In the genomic region with DNA sequence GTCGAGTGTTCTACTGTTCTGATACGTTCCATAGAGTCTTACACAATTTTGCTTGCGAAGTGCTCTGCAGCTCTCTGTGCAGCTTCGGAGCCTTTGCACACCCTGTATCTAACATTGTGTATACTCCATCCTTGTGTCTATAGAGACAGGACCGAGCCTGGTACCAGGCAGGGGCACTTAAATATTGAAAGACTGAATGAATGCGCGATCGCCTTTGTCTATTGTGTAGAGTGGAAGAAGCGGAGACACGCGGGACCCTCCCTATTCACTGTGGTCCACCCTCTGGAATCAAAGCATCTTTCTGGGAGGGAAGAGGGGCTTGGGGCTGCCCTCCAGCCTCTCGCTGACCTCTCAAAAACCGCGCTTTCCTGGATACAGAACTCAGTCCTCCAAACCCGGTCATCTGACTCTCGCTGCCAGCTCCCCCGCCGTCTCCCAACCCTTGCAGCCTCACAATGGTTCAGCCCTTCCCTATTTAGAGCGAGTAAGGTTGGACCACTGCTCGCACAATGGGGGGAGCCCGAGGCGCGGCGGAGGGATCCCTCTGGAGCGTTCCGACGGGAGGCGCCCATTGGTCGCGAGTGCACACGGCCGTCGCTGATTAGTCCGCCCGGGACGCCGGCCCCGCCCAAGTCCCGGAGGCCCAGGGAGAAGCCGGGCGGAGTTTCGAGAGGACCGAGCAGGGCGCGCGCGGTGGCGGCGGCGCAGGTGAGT, we compare ENCODE assay signal across 8 mouse cellular contexts. TPM values are rescaled to one million over a fixed set of nuclear protein-coding genes. Genes with fewer than 3 reads are reported as not detected.
DNase-seq lines count a peak whose midpoint lies in the region; ATAC-seq and TF ChIP-seq lines count a peak whose summit lies in the region.

A gene (plus strand): TSS at position 648 of the 714 bp plus-strand sequence.

- 3% methylated on average over 50 of the region's 50 CpGs for whole genome bisulfite sequencing in forebrain, embryonic 15.5 days
- 3% methylated on average over 50 of the region's 50 CpGs for WGBS in lung, adult 2 months

- H3K4me1 ChIP-seq in ES-E14 (ENCODE audit: control insufficient read depth in 2 of 2, insufficient read depth in 2 of 2, low read length in 2 of 2, poor library complexity in 1 of 2), result peaks cover 4 to 6% of the 10 kb centered on the region in 2 experiments; a peak in 2 of 4 replicates
- peaks cover 25% of the 10 kb centered on the region for H3K4me1 ChIP-seq in forebrain, embryonic 15.5 days
- peaks cover 8% of the 10 kb centered on the region; the same call in 1 of the 2 replicates for H3K4me1 ChIP-seq in lung, adult 2 months (ENCODE audit: control insufficient read depth, insufficient read depth, low read length)

- H3K4me2 ChIP-seq in forebrain, embryonic 15.5 days (replicated peaks), result peak within 1 kb of the TSS; percentile 71

- in situ Hi-C loops in ES-E14 (cut with MboI; ENCODE audit: low sequenced_read_pairs in 2 of 2, unreplicated experiment in 2 of 2), result no loop called here

- H3K36me3 ChIP-seq in ES-E14 (ENCODE audit: control insufficient read depth, insufficient read depth, low read length, poor library complexity, severe bottlenecking), result no peaks in the 10 kb centered on the region
- H3K36me3 ChIP-seq in forebrain, embryonic 15.5 days, result no peaks in the 10 kb centered on the region

- DNase-seq in ES-E14 (ENCODE audit: low read depth, low spot score), result peak; percentile 96
- peak; percentile 98 for DNase-seq in cerebellum, adult 11-12 months
- DNase-seq in heart, postnatal 25 days (ENCODE audit: low spot score), result peak; percentile 95
- peak; percentile 97 to 98 for DNase-seq in layer of hippocampus, adult 18-20 months (ENCODE audit: low spot score in 2 of 2)
- DNase-seq in lung, adult 2 months, result peak; percentile 89
- DNase-seq in thymus, adult 18-20 months, result peak; percentile 94 to 95

- H3K9me3 ChIP-seq in ES-E14 (ENCODE audit: control insufficient read depth, insufficient read depth, low read depth, low read length), result no peaks in the 10 kb centered on the region
- no peaks in the 10 kb centered on the region for H3K9me3 ChIP-seq in forebrain, embryonic 15.5 days

- peak; percentile 98 for ATAC-seq in forebrain, embryonic 15.5 days (replicated peaks)
- ATAC-seq in neutrophil, adult 5-6 weeks (ENCODE audit: extremely low read depth, insufficient number of reproducible peaks, low FRiP score, poor library complexity, severe bottlenecking), result peak; percentile 96

- H3K9ac ChIP-seq in ES-E14 (ENCODE audit: insufficient read depth, low read depth, low read length, poor library complexity, severe bottlenecking), result peak within 1 kb of the TSS; percentile 91
- H3K9ac ChIP-seq in forebrain, embryonic 15.5 days (replicated peaks), result peak within 1 kb of the TSS; percentile 86

- H3K27me3 ChIP-seq in forebrain, embryonic 15.5 days, result no peaks in the 10 kb centered on the region

- peak; percentile 59; the same call in 1 of the 2 replicates for TF ChIP-seq POLR2A in lung, adult 2 months (IDR thresholded peaks at IDR 0.05; ENCODE audit: borderline replicate concordance, extremely low read depth, low read depth, low read length)

- TF ChIP-seq CTCF in lung, adult 2 months (IDR thresholded peaks at IDR 0.05; ENCODE audit: insufficient read depth, low read length), result no peak

- intact Hi-C loops in heart, postnatal 25 days (cut with DNase I), result no loop called here

- peak within 1 kb of the TSS; percentile 82 to 93 for H3K4me3 ChIP-seq in ES-E14 (ENCODE audit: insufficient read depth in 1 of 2, low read depth in 1 of 2, low read length in 2 of 2, poor library complexity in 1 of 2, severe bottlenecking in 1 of 2)
- H3K4me3 ChIP-seq in forebrain, embryonic 15.5 days, result peak within 1 kb of the TSS; percentile 64
- peak within 1 kb of the TSS; percentile 84 for H3K4me3 ChIP-seq in lung, adult 2 months (replicated peaks; ENCODE audit: extremely low read depth, low read depth, low read length)

- peak within 1 kb of the TSS; percentile 77 for H3K27ac ChIP-seq in ES-E14 (ENCODE audit: insufficient read depth, low read depth, low read length, poor library complexity, severe bottlenecking)
- H3K27ac ChIP-seq in forebrain, embryonic 15.5 days (replicated peaks), result peak within 1 kb of the TSS; percentile 95

TF ChIP-seq in ES-E14, 5 proteins besides CTCF, POLR2A, EP300 and RAD21:
- no peak for TF ChIP-seq ZNF384 (IDR thresholded peaks at IDR 0.05; ENCODE audit: low read depth, low read length)
- TF ChIP-seq ZC3H11A (IDR thresholded peaks at IDR 0.05; ENCODE audit: borderline replicate concordance, low read depth, low read length), result no peak
- TF ChIP-seq CHD2 (IDR thresholded peaks at IDR 0.05; ENCODE audit: low read depth, low read length), result peak; percentile 76

RNA-seq across cellular contexts. Expression of the gene that starts here (rescaled TPM):
- total RNA-seq in ES-E14 (2012; rRNA removed), result 73.2 and 73.7 TPM in 2 replicates
- 161 and 168 TPM in 2 replicates for polyA plus RNA-seq in forebrain, embryonic 15.5 days (2015; fragmentation: Nextera tagmentation; extraction: Ambion mirVana)
- total RNA-seq in heart, postnatal 25 days (2021), result 10 to 100 TPM; 27.3 to 29.9 TPM
- 10 to 100 TPM; 52.1 to 59.2 TPM for total RNA-seq in layer of hippocampus, adult 18-20 months (2021)
- polyA plus RNA-seq in lung, adult 2 months (2012; rRNA removed), result 58.6 and 67.0 TPM in 2 replicates
- total RNA-seq in neutrophil, adult 5-6 weeks (2017), result 7.4 and 9.8 TPM in 2 replicates

Comparison
In these comparisons a context has a peak if more than half of its experiments do, and no peak if none do; other contexts are left out.
1. Peak in every context shown above with its lines: DNase-seq, ATAC-seq, H3K4me3 ChIP-seq and H3K27ac ChIP-seq.